Mouse (Mus musculus): ENCODE measurements around the gene Arid3c. TPM values are rescaled to one million over a fixed set of nuclear protein-coding genes. Genes with fewer than 3 reads are reported as not detected.
A peak's percentile ranks its signal among the peaks of the same experiment; 100 is the strongest.

Arid3c gene
- polyA plus RNA-seq, 1 experiment from 2014 or later: not detected

DNA sequence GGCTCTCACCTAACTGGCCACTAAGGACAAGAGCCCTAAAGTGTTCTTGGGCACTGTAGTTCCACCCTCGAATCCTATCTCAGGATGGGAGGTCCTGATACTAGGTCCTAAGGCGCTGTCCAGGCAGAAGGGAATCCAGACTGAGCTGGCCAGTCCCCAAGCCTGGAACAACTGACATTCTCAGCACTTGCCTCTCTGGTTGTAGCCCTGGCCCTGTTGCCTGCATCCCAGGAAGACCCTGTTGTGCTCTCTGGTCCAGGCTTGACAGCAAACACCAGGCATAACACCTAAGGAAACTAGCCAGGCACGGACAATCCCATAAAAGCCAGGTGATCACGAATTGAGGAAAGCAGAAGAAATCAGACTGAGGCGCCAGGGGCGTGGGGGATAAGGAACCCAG lies 48.2 kb downstream of the Arid3c start:
- Histone ChIP-seq H3K27ac (replicated peaks in 1 of 2; ENCODE audit: control insufficient read depth in 1 of 2, insufficient read depth in 1 of 2, low read depth in 2 of 2, low read length in 2 of 2) (peak overlapping the region in 1 of 2 experiments; percentile 57; a peak in 1 of 4 replicates), H3K4me1 (ENCODE audit: control insufficient read depth in 2 of 2, insufficient read depth in 2 of 2, low read length in 2 of 2) (peaks cover 15 to 33% of the 10 kb centered on the region in 2 experiments), H3K9ac (ENCODE audit: low read length) (no peak overlapping the region), H3K4me2 (ENCODE audit: low read length) (no peak overlapping the region; the same call in 1 of the 2 replicates), H3K4me3 (ENCODE audit: control insufficient read depth in 1 of 2, insufficient read depth in 1 of 2, low read depth in 1 of 2, low read length in 2 of 2) (no peak overlapping the region), H3K36me3 (ENCODE audit: control insufficient read depth, insufficient read depth, low read length) (no peaks in the 10 kb centered on the region), H3K27me3 (ENCODE audit: control insufficient read depth, insufficient read depth, low read length) (peaks cover 8% of the 10 kb centered on the region), H3K9me3 (ENCODE audit: control insufficient read depth, low read length) (no peaks in the 10 kb centered on the region)
- no peak for ATAC-seq (ENCODE audit: insufficient number of reproducible peaks, insufficient read depth, low FRiP score, low read depth)
- WGBS: 30% methylated on average over 6 of the region's 6 CpGs

DNA sequence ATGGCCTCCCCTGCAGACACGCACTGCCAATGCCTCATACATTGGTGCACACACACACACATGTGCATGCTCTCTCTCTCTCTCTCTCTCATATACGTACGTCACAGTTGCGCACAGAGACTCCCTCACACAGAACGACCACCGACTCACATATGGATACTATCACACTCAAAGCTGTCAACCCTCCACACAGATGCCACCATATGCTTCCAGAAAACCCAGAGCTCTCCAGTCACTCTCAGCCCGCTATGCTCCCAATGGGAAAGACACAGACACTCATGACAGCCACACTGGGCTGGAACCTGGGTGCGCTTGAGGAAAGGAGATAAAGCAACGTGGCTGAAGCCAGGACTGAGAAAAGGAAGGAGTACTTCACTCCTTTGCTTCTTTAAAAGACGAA lies 49.0 kb downstream of the Arid3c start:
- ATAC-seq (ENCODE audit: insufficient number of reproducible peaks, insufficient read depth, low FRiP score, low read depth): no peak
- no peaks in the 10 kb centered on the region for H3K36me3 ChIP-seq (ENCODE audit: control insufficient read depth, insufficient read depth, low read length)
- no peak overlapping the region for H3K9ac ChIP-seq (ENCODE audit: low read length)
- H3K4me2 ChIP-seq (ENCODE audit: low read length): no peak overlapping the region
- no peak overlapping the region for H3K4me3 ChIP-seq (ENCODE audit: control insufficient read depth in 1 of 2, insufficient read depth in 1 of 2, low read depth in 1 of 2, low read length in 2 of 2)
- H3K27ac ChIP-seq (replicated peaks in 1 of 2; ENCODE audit: control insufficient read depth in 1 of 2, insufficient read depth in 1 of 2, low read depth in 2 of 2, low read length in 2 of 2): no peak overlapping the region
- no peaks in the 10 kb centered on the region for H3K9me3 ChIP-seq (ENCODE audit: control insufficient read depth, low read length)
- peaks cover 24 to 42% of the 10 kb centered on the region in 2 experiments for H3K4me1 ChIP-seq (ENCODE audit: control insufficient read depth in 2 of 2, insufficient read depth in 2 of 2, low read length in 2 of 2)
- 61% methylated on average over 10 of the region's 10 CpGs for WGBS
- H3K27me3 ChIP-seq (ENCODE audit: control insufficient read depth, insufficient read depth, low read length): peaks cover 8% of the 10 kb centered on the region

DNA sequence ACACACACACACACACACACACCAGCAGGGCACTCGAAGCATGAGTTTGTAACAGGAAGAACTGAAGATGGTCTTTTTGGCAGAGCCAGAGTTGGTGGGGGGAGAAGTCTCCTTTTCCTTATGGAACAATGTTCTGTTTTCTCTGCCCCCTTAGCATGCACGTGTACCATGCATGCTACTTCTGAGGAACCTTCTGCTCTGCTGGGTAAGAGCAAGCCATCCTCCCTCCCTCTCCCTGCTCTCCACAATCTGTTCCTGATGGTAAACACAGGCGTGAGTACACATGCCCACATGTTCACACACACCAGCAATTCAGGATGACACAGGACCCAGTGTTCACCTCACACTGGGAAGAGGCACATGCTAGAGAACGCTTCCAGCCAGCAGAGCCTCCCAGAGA lies 49.8 kb downstream of the Arid3c start:
- no peaks in the 10 kb centered on the region for H3K9me3 ChIP-seq (ENCODE audit: control insufficient read depth, low read length)
- H3K27me3 ChIP-seq (ENCODE audit: control insufficient read depth, insufficient read depth, low read length): peaks cover 8% of the 10 kb centered on the region
- peaks cover 31 to 49% of the 10 kb centered on the region in 2 experiments for H3K4me1 ChIP-seq (ENCODE audit: control insufficient read depth in 2 of 2, insufficient read depth in 2 of 2, low read length in 2 of 2)
- H3K27ac ChIP-seq (replicated peaks in 1 of 2; ENCODE audit: control insufficient read depth in 1 of 2, insufficient read depth in 1 of 2, low read depth in 2 of 2, low read length in 2 of 2): no peak overlapping the region
- no peak overlapping the region for H3K4me2 ChIP-seq (ENCODE audit: low read length)
- no peak overlapping the region for H3K9ac ChIP-seq (ENCODE audit: low read length)
- H3K36me3 ChIP-seq (ENCODE audit: control insufficient read depth, insufficient read depth, low read length): no peaks in the 10 kb centered on the region
- H3K4me3 ChIP-seq (ENCODE audit: control insufficient read depth in 1 of 2, insufficient read depth in 1 of 2, low read depth in 1 of 2, low read length in 2 of 2): no peak overlapping the region
- ATAC-seq (ENCODE audit: insufficient number of reproducible peaks, insufficient read depth, low FRiP score, low read depth): no peak
- WGBS: 71% methylated on average over 4 of the region's 4 CpGs

DNA sequence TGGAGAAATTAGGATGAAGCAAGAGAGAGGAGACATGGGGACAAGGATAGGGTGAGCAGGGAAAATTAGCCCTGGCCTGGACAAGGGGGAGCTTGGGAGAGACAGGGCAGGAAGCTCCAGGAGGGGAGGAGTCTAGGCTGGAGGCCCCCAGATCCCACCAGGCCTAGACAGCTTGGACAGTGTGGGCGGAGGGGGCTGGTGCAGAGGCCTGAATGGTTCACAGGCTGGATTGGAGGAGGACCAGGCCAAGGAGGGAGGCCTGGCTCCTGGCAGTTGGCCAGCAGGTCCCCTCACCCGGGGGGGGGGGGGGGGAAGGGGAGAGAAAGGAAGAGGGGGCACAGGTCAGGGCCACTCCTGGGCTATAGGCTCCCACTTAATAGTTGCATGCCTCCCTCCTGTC lies 51.7 kb downstream of the Arid3c start:
- Histone ChIP-seq H3K4me2 (ENCODE audit: low read length) (no peak overlapping the region), H3K27ac (replicated peaks in 1 of 2; ENCODE audit: control insufficient read depth in 1 of 2, insufficient read depth in 1 of 2, low read depth in 2 of 2, low read length in 2 of 2) (no peak overlapping the region), H3K4me1 (ENCODE audit: control insufficient read depth in 2 of 2, insufficient read depth in 2 of 2, low read length in 2 of 2) (peaks cover 33 to 55% of the 10 kb centered on the region in 2 experiments), H3K27me3 (ENCODE audit: control insufficient read depth, insufficient read depth, low read length) (peaks cover 8% of the 10 kb centered on the region), H3K36me3 (ENCODE audit: control insufficient read depth, insufficient read depth, low read length) (no peaks in the 10 kb centered on the region), H3K4me3 (ENCODE audit: control insufficient read depth in 1 of 2, insufficient read depth in 1 of 2, low read depth in 1 of 2, low read length in 2 of 2) (no peak overlapping the region), H3K9ac (ENCODE audit: low read length) (peak overlapping the region; percentile 25; the same call in 1 of the 2 replicates), H3K9me3 (ENCODE audit: control insufficient read depth, low read length) (no peaks in the 10 kb centered on the region)
- WGBS: 67% methylated on average over 1 of the region's 2 CpGs
- ATAC-seq (ENCODE audit: insufficient number of reproducible peaks, insufficient read depth, low FRiP score, low read depth): peak; percentile 36; the same call in 1 of the 2 replicates

DNA sequence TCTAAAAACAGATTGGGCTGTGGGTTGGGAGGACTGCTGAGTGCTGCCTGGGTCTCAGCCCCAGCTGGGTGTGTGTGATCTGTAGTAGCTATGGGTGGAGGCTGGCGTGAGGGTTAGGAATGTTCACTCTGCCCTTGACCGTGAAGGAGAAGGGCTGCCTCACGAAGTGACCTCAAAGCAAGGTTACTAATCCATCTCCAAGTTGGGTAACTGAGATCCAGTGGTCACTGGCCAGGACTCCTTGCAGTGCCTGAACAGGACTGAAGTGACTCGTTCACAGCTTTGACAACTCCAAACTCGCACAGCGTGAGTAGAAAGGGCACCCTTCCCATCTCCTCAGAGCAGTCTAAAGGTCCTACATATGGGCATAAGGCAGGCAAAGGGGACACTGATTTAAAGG lies 52.1 kb downstream of the Arid3c start:
- no peak for ATAC-seq (ENCODE audit: insufficient number of reproducible peaks, insufficient read depth, low FRiP score, low read depth)
- no peak overlapping the region for H3K4me3 ChIP-seq (ENCODE audit: control insufficient read depth in 1 of 2, insufficient read depth in 1 of 2, low read depth in 1 of 2, low read length in 2 of 2)
- peaks cover 33 to 55% of the 10 kb centered on the region in 2 experiments for H3K4me1 ChIP-seq (ENCODE audit: control insufficient read depth in 2 of 2, insufficient read depth in 2 of 2, low read length in 2 of 2)
- H3K9ac ChIP-seq (ENCODE audit: low read length): 0 out of 2 replicates have a peak overlapping the region, but pooled peaks have one; percentile 25
- WGBS: 42% methylated on average over 6 of the region's 6 CpGs
- no peak overlapping the region for H3K4me2 ChIP-seq (ENCODE audit: low read length)
- H3K27me3 ChIP-seq (ENCODE audit: control insufficient read depth, insufficient read depth, low read length): peaks cover 9% of the 10 kb centered on the region
- no peak overlapping the region; a peak in 1 of 4 replicates for H3K27ac ChIP-seq (replicated peaks in 1 of 2; ENCODE audit: control insufficient read depth in 1 of 2, insufficient read depth in 1 of 2, low read depth in 2 of 2, low read length in 2 of 2)
- no peaks in the 10 kb centered on the region for H3K36me3 ChIP-seq (ENCODE audit: control insufficient read depth, insufficient read depth, low read length)
- no peaks in the 10 kb centered on the region for H3K9me3 ChIP-seq (ENCODE audit: control insufficient read depth, low read length)

DNA sequence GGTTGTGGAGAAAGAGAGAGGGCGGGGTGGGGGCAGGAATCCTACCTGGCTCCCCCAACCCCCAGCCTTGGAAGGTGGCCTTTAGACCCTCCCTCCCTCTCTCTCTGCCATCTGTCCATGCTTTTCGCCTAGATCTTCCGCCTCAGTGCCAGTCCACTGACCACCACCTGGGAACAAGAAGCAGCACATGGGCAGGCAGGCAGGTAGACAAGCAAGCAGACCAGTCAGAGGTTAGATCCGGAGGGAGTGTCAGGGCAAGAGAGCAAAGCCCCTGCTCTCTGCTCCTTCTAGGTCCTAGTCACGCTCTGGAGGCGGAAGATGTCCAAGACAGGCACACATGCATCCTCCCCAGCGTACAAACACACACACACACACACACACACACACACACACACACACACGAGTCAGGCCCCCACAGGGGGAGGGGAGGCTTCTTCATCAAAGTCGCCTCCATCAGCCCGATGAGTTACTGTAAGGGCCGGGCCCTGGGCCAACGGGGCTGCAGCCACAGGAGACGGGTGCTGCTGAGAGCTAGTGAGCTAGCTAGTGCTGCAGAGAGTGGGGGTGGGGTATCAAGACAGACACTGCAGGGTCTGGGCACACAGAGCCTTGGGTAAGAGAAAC lies 53.8 kb downstream of the Arid3c start:
- Histone ChIP-seq H3K4me2 (ENCODE audit: low read length) (no peak overlapping the region), H3K9ac (ENCODE audit: low read length) (0 out of 2 replicates have a peak overlapping the region, but pooled peaks have one; percentile 8), H3K4me3 (ENCODE audit: control insufficient read depth in 1 of 2, insufficient read depth in 1 of 2, low read depth in 1 of 2, low read length in 2 of 2) (no peak overlapping the region), H3K27ac (replicated peaks in 1 of 2; ENCODE audit: control insufficient read depth in 1 of 2, insufficient read depth in 1 of 2, low read depth in 2 of 2, low read length in 2 of 2) (peak overlapping the region; percentile 2 to 50; a peak in 3 of 4 replicates), H3K36me3 (ENCODE audit: control insufficient read depth, insufficient read depth, low read length) (no peaks in the 10 kb centered on the region), H3K27me3 (ENCODE audit: control insufficient read depth, insufficient read depth, low read length) (peaks cover 11% of the 10 kb centered on the region), H3K4me1 (ENCODE audit: control insufficient read depth in 2 of 2, insufficient read depth in 2 of 2, low read length in 2 of 2) (peaks cover 43 to 55% of the 10 kb centered on the region in 2 experiments), H3K9me3 (ENCODE audit: control insufficient read depth, low read length) (no peaks in the 10 kb centered on the region)
- peak; percentile 67 for ATAC-seq (ENCODE audit: insufficient number of reproducible peaks, insufficient read depth, low FRiP score, low read depth)
- 42% methylated on average over 13 of the region's 13 CpGs for WGBS

DNA sequence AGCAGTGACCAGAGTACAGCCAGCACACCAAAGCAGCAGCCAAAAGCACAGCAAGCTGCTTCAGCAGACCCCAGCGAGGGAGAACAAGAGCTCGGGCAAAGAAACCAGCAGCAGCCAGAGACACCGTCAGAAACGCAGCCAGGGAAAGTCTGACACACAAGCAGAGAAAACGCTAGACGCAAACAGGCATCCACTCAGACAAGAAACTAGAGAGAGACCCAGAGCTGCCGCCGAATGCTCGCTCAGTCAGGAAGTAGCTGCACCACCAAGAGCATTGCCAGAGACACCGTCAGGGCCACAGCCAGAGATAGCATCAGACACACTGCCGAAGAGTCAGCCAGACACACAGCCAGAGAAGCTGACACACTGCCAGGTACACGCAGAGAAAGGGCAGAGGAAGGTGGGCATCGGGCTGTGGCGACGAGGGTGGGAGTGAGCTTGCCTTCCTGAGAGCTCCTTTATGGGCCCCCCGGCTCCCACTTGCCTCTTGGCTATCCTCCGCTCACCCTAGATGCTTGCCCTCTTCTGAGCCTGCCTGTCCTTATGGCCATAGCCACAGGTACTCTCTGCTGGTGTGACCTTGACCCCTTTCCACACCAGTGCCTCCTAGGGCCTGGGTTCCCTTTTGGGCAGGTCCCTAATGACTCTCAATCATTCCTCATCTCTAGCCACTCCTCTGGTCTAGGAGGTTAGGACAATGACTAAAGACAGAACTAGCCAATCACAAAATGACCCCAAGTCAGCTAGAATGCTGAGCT lies 54.5 kb downstream of the Arid3c start:
- peaks cover 13% of the 10 kb centered on the region for H3K27me3 ChIP-seq (ENCODE audit: control insufficient read depth, insufficient read depth, low read length)
- H3K4me2 ChIP-seq (ENCODE audit: low read length): peak overlapping the region; percentile 7; the same call in 1 of the 2 replicates
- no peaks in the 10 kb centered on the region for H3K9me3 ChIP-seq (ENCODE audit: control insufficient read depth, low read length)
- 37% methylated on average over 17 of the region's 17 CpGs for WGBS
- H3K36me3 ChIP-seq (ENCODE audit: control insufficient read depth, insufficient read depth, low read length): no peaks in the 10 kb centered on the region
- H3K9ac ChIP-seq (ENCODE audit: low read length): peak overlapping the region; percentile 47
- no peak overlapping the region for H3K4me3 ChIP-seq (ENCODE audit: control insufficient read depth in 1 of 2, insufficient read depth in 1 of 2, low read depth in 1 of 2, low read length in 2 of 2)
- peaks cover 43 to 61% of the 10 kb centered on the region in 2 experiments for H3K4me1 ChIP-seq (ENCODE audit: control insufficient read depth in 2 of 2, insufficient read depth in 2 of 2, low read length in 2 of 2)
- peak overlapping the region in 1 of 2 experiments; percentile 34; a peak in 3 of 4 replicates for H3K27ac ChIP-seq (replicated peaks in 1 of 2; ENCODE audit: control insufficient read depth in 1 of 2, insufficient read depth in 1 of 2, low read depth in 2 of 2, low read length in 2 of 2)
- no peak for ATAC-seq (ENCODE audit: insufficient number of reproducible peaks, insufficient read depth, low FRiP score, low read depth)

All from heart, embryonic 14.5 days (tissue).